Mouse (Mus musculus) kidney, embryonic 16.5 days (tissue): ENCODE measurements around the gene Mre11a. TPM values are rescaled to one million over a fixed set of nuclear protein-coding genes. Genes with fewer than 3 reads are reported as not detected.
"Not testable (repeated sequence)": the region's sequence is repeated elsewhere in the genome, so short reads cannot be mapped to it uniquely, and the experiment has no call there.

Experiments
- ATAC-seq: fragments of 200-750 bp; cut with Nextera tagmentation; 2 replicates; pipeline ENCODE4 v1.8.0; 2017; ENCODE audit warnings: moderate TSS enrichment; ENCODE audit not compliant: low FRiP score, low TSS enrichment
- H3K27ac ChIP-seq: fragments of 300-500 bp; sonication (generic); 2 replicates; pipeline ENCODE4 v1.5.1; 2014; ENCODE audit warnings: low read length
- H3K27me3 ChIP-seq: fragments of 300-500 bp; sonication (generic); 2 replicates; pipeline ENCODE4 v1.6.1; 2014; ENCODE audit warnings: low read length, control low read depth, mixed read lengths; ENCODE audit not compliant: insufficient read depth
- H3K36me3 ChIP-seq: fragments of 300-500 bp; sonication (generic); 2 replicates; pipeline ENCODE4 v1.6.1; 2014; ENCODE audit warnings: low read length, control low read depth, mixed read lengths; ENCODE audit not compliant: insufficient read depth
- H3K4me1 ChIP-seq: fragments of 300-500 bp; sonication (generic); 2 replicates; pipeline ENCODE4 v1.6.1; 2014; ENCODE audit warnings: low read length, control low read depth, mixed read lengths; ENCODE audit not compliant: insufficient read depth
- H3K4me2 ChIP-seq: fragments of 300-500 bp; sonication (generic); replicated peaks from 2 replicates; pipeline ENCODE4 v1.6.1; 2014; ENCODE audit warnings: low read depth, low read length
- H3K4me3 ChIP-seq: fragments of 300-500 bp; sonication (generic); 2 replicates; pipeline ENCODE4 v1.5.1; 2014; ENCODE audit warnings: mild to moderate bottlenecking, low read length
- H3K9ac ChIP-seq: fragments of 300-500 bp; sonication (generic); replicated peaks from 2 replicates; pipeline ENCODE4 v1.6.1; 2014; ENCODE audit warnings: low read length
- H3K9me3 ChIP-seq: fragments of 300-500 bp; sonication (generic); 2 replicates; pipeline ENCODE4 v1.6.1; 2016; ENCODE audit warnings: low read length, control low read depth
- WGBS: fragments of 180-500 bp; shearing (Covaris S2); extraction: QIAGEN DNeasy Blood & Tissue Kit; methylation state at CpG from one replicate; pipeline ENCODE4 v1.1.7; 2014; 5-methylcytosine and 5-hydroxymethylcytosine counted together
- polyA plus RNA-seq: library from polyadenylated mRNA; unstranded; fragments of >200 nt; fragmentation: Nextera tagmentation; extraction: Ambion mirVana; gene quantifications from 2 replicates; pipeline ENCODE4 v1.2.1, GENCODE M21; 2015

Mre11a gene
- polyA plus RNA-seq, 1 experiment from 2014 or later: 23.8 TPM

- no peak for ATAC-seq
- 91% methylated on average over 3 of the region's 3 CpGs for WGBS
- H3K27me3 ChIP-seq: peaks cover 32% of the 10 kb centered on the region
Measured at GRCm38 (mm10) chr9:14863126-14863525, 78.7 kb downstream of the Mre11a start.

GRCm38 (mm10) chr9:14864726-14865125 is 80.3 kb downstream of the Mre11a start:
- H3K9me3 ChIP-seq: no peaks in the 10 kb centered on the region

More at GRCm38 (mm10) chr9:14863126-14863525, 78.7 kb downstream of the Mre11a start:
- H3K9ac ChIP-seq: no peak overlapping the region
- no peaks in the 10 kb centered on the region for H3K36me3 ChIP-seq
- H3K27ac ChIP-seq: no peak overlapping the region
- H3K4me2 ChIP-seq: no peak overlapping the region
- no peak overlapping the region for H3K4me3 ChIP-seq
- peaks cover 4% of the 10 kb centered on the region for H3K4me1 ChIP-seq
- no peaks in the 10 kb centered on the region for H3K9me3 ChIP-seq

GRCm38 (mm10) chr9:14866957-14867356 is 82.5 kb downstream of the Mre11a start:
- ATAC-seq: peak; percentile 35
- Histone ChIP-seq H3K9ac (no peak overlapping the region), H3K27me3 (no peaks in the 10 kb centered on the region), H3K9me3 (no peaks in the 10 kb centered on the region), H3K4me1 (peaks cover 1% of the 10 kb centered on the region; the same call in 1 of the 2 replicates), H3K4me2 (no peak overlapping the region), H3K36me3 (no peaks in the 10 kb centered on the region), H3K4me3 (no peak overlapping the region), H3K27ac (no peak overlapping the region)
- 28% methylated on average over 7 of the region's 7 CpGs for WGBS

More at GRCm38 (mm10) chr9:14864726-14865125, 80.3 kb downstream of the Mre11a start:
- Histone ChIP-seq H3K4me3 (no peak overlapping the region), H3K9ac (no peak overlapping the region), H3K27ac (no peak overlapping the region), H3K36me3 (no peaks in the 10 kb centered on the region), H3K27me3 (peaks cover 16% of the 10 kb centered on the region), H3K4me2 (no peak overlapping the region), H3K4me1 (peaks cover 4% of the 10 kb centered on the region)
- ATAC-seq: no peak
- WGBS: 86% methylated on average over 9 of the region's 9 CpGs

GRCm38 (mm10) chr9:14868326-14868725 is 83.9 kb downstream of the Mre11a start:
- no peak overlapping the region for H3K27ac ChIP-seq
- ATAC-seq: no peak
- WGBS: 98% methylated on average over 8 of the region's 8 CpGs
- peaks cover 7% of the 10 kb centered on the region; the same call in 1 of the 2 replicates for H3K4me1 ChIP-seq
- H3K4me3 ChIP-seq: no peak overlapping the region
- H3K9ac ChIP-seq: no peak overlapping the region
- H3K4me2 ChIP-seq: no peak overlapping the region
- H3K27me3 ChIP-seq: no peaks in the 10 kb centered on the region
- H3K36me3 ChIP-seq: no peaks in the 10 kb centered on the region
- H3K9me3 ChIP-seq: no peaks in the 10 kb centered on the region

- Histone ChIP-seq H3K4me3 (no peak overlapping the region), H3K27ac (no peak overlapping the region), H3K4me1 (peaks cover 7% of the 10 kb centered on the region; the same call in 1 of the 2 replicates), H3K9ac (no peak overlapping the region), H3K4me2 (no peak overlapping the region), H3K9me3 (no peaks in the 10 kb centered on the region), H3K27me3 (no peaks in the 10 kb centered on the region), H3K36me3 (no peaks in the 10 kb centered on the region)
- 79% methylated on average over 2 of the region's 2 CpGs for WGBS
- ATAC-seq: no peak
Measured at GRCm38 (mm10) chr9:14870377-14870776, 85.9 kb downstream of the Mre11a start.

DNA sequence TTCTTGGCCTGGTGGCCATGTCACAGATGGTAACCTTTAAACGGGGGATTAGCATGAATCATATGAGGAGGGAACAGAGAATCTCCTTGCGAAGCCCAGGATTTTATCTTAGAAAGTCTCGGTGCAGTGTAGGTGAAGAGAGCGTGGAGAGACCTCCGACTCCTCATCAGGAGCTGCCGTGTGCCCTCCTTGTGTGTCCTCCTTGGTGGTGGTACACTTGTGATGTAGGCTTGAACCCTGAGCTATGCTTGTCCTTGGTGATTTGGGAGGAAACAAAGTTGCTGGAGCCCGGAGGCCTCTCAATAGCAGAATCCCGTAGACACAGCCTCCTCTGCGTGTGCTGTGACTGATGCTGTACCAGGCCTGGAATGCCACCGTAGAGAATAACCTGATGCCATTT is 86.3 kb downstream of the Mre11a start:
- no peak overlapping the region for H3K4me2 ChIP-seq
- no peaks in the 10 kb centered on the region for H3K36me3 ChIP-seq
- WGBS: 83% methylated on average over 10 of the region's 10 CpGs
- no peak overlapping the region for H3K9ac ChIP-seq
- peaks cover 7% of the 10 kb centered on the region; the same call in 1 of the 2 replicates for H3K4me1 ChIP-seq
- no peak for ATAC-seq
- no peak overlapping the region for H3K4me3 ChIP-seq
- H3K9me3 ChIP-seq: no peaks in the 10 kb centered on the region
- no peaks in the 10 kb centered on the region for H3K27me3 ChIP-seq
- H3K27ac ChIP-seq: no peak overlapping the region

DNA sequence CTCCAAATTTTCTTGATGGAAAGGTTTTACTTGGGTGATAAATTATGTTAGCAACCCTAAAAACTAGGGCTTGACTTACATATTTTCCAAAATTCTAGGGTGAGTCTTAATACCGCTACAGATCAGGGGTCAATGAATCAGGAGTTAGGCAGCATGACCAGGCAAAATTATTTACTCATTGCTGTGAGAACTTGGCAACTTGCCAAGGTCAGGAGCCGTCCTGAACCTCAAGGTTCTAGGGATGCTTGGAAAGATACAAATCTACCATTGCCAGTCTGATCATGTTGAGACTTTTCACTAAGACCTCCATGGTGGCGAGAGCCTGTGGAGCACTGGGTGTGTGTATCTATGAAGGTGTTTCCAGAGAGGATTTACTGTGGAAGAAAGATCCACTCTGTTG is 87.1 kb downstream of the Mre11a start:
- Histone ChIP-seq H3K4me2 (no peak overlapping the region), H3K27ac (no peak overlapping the region), H3K9ac (no peak overlapping the region), H3K4me3 (no peak overlapping the region), H3K27me3 (no peaks in the 10 kb centered on the region), H3K36me3 (no peaks in the 10 kb centered on the region), H3K4me1 (peaks cover 7% of the 10 kb centered on the region; the same call in 1 of the 2 replicates), H3K9me3 (no peaks in the 10 kb centered on the region)
- WGBS: 57% methylated on average over 3 of the region's 3 CpGs
- no peak for ATAC-seq

- Histone ChIP-seq H3K36me3 (no peaks in the 10 kb centered on the region), H3K4me3 (no peak overlapping the region), H3K27ac (no peak overlapping the region), H3K27me3 (no peaks in the 10 kb centered on the region), H3K4me2 (no peak overlapping the region), H3K9me3 (no peaks in the 10 kb centered on the region), H3K4me1 (peaks cover 7% of the 10 kb centered on the region; the same call in 1 of the 2 replicates), H3K9ac (no peak overlapping the region)
- whole genome bisulfite sequencing: 23% methylated on average over 17 of the region's 17 CpGs
- peak; percentile 72; the same call in 1 of the 2 replicates for ATAC-seq
Measured at GRCm38 (mm10) chr9:14872181-14872930, 87.9 kb downstream of the Mre11a start.

GRCm38 (mm10) chr9:14875743-14876507 is 91.5 kb downstream of the Mre11a start:
- H3K27ac ChIP-seq: no peak overlapping the region
- no peak overlapping the region for H3K9ac ChIP-seq
- ATAC-seq: no peak
- peaks cover 7% of the 10 kb centered on the region; the same call in 1 of the 2 replicates for H3K4me1 ChIP-seq
- no peaks in the 10 kb centered on the region for H3K9me3 ChIP-seq
- H3K27me3 ChIP-seq: no peaks in the 10 kb centered on the region
- no peaks in the 10 kb centered on the region for H3K36me3 ChIP-seq
- H3K4me2 ChIP-seq: no peak overlapping the region
- no peak overlapping the region for H3K4me3 ChIP-seq
- 69% methylated on average over 5 of the region's 5 CpGs for whole genome bisulfite sequencing

GRCm38 (mm10) chr9:14876566-14876965 is 92.1 kb downstream of the Mre11a start:
- not testable (repeated sequence) for H3K4me3 ChIP-seq, H3K4me1 ChIP-seq, H3K36me3 ChIP-seq, ATAC-seq, H3K27me3 ChIP-seq, H3K27ac ChIP-seq, H3K9me3 ChIP-seq, H3K9ac ChIP-seq, H3K4me2 ChIP-seq
- WGBS: 33% methylated on average over 8 of the region's 8 CpGs
